Mouse (Mus musculus) A20 (cell line): ENCODE measurements at regions not wholly inside any gene's neighbourhood (a gene's known extent, or its start where the extent isn't known, plus 50 kb on each side); places are given as distances from the start of the nearest gene placed in this dataset.
"Not testable (repeated sequence)": the region's sequence is repeated elsewhere in the genome, so short reads cannot be mapped to it uniquely, and the experiment has no call there.

ENCODE experiments used
- DNase-seq: peaks from one replicate; pipeline ENCODE4 v3.0.0-alpha.2; 2011; ENCODE audit warnings: low read depth, low spot score

- DNase-seq, result no peak
Observed at GRCm38 (mm10) chr2:114723971-114724666, 69.4 kb upstream of the Dph6 start.

GRCm38 (mm10) chr2:114727197-114727596 is 72.4 kb upstream of the Dph6 start:
- no peak for DNase-seq

DNA sequence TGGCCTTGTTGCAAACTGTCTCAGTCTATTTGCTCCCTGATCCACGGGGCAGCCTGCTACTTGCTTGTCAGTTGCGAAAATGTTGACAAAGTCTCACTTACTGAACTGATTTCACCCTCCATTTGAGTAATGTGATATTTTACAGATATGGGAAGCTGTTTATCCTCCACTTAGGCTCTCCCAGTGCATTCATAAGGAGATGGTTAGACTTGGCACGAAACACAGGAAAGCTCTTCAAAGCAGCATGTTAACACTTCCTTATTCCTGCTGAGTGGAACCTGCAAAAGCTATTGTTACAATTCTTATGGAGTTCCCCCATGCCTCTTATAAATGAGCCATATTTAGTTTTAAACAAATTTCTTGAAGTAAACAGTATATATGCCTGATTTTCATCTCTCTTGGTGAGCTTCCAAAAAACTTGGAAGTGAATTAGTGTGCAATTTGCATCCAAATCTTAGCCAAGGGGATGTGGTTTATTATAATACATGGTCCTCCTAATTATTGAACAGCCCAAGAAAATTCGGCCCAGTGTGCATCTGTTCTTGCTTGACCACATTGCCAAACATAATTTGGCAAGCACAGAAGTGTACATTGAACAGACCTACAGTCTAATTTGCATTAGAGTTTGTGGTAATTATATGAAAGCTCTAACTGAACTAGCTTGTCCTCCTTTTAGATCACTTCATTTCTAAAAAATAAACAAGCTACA is 80.3 kb upstream of the Dph6 start:
- DNase-seq, result no peak

GRCm38 (mm10) chr2:114739421-114740212 is 84.9 kb upstream of the Dph6 start:
- no peak for DNase-seq

DNA sequence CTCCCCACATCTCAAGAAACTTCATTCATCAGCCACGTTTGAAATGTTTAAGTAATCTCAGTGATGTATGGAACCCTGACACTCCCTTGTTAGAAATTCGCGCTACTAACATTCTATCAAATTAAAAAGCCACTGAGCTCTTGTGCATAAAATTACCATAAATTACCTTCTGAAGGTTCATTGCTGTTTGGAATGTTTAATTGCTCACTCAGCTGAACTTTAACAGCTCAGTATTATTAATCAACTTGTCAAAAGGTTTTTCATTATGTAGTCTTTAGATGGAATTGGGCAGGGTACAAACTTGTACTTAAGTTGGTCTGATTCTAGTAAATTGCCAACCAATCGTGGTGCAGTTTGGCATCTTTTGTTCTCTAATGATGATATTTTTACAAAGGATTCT is 108.5 kb upstream of the Dph6 start:
- no peak for DNase-seq

DNA sequence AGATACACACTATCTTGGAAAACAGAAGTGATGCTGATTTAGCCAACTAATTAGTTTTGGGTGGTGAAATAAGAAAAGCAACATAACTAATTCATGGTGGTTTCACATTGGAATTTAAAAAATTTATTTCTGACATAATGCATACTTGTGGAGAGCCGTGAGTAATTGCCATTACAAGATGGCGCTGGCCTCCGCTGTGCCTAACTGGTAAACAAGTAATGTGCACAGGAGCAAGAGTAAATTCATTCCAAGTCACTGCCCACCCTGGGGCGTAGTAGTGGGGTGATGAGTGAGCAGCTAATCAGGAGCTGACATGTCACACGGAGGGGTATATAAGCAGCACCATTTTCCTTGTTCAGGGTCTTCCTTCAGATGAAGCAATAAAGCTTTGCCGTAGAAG is 119.0 kb upstream of the Dph6 start:
- DNase-seq, result not testable (repeated sequence)

DNA sequence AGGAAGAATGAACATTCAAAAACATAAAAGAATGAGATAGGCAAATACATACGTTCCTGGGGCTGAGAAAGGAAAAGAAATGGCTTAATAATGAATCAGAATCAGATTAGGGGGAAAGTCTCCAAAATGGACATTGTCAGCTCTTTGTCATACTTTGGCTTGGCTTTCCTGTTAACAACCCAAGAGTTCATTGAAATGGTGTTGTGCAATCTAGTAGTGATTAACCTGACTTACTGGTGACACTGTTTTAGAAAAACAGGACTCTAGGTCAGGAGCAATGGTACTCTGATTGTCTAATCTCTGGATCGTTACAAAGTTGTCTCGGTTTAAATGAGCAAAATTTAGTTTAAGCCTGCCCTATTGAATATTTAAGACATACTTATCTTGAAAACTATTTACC is 119.5 kb upstream of the Dph6 start:
- DNase-seq, result no peak

GRCm38 (mm10) chr2:114775532-114775931 is 120.8 kb upstream of the Dph6 start:
- DNase-seq, result no peak

GRCm38 (mm10) chr2:114776176-114776575 is 121.4 kb upstream of the Dph6 start:
- DNase-seq, result no peak

- no peak for DNase-seq
Observed at GRCm38 (mm10) chr2:114782450-114782849, 127.7 kb upstream of the Dph6 start.

GRCm38 (mm10) chr2:114784191-114784590 is 129.4 kb upstream of the Dph6 start:
- DNase-seq, result no peak

GRCm38 (mm10) chr2:114788251-114788650 is 133.5 kb upstream of the Dph6 start:
- no peak for DNase-seq

- DNase-seq, result no peak
Observed at GRCm38 (mm10) chr2:114796630-114797290, 142.0 kb upstream of the Dph6 start.

GRCm38 (mm10) chr2:114797291-114797650 is 142.5 kb upstream of the Dph6 start:
- no peak for DNase-seq

DNA sequence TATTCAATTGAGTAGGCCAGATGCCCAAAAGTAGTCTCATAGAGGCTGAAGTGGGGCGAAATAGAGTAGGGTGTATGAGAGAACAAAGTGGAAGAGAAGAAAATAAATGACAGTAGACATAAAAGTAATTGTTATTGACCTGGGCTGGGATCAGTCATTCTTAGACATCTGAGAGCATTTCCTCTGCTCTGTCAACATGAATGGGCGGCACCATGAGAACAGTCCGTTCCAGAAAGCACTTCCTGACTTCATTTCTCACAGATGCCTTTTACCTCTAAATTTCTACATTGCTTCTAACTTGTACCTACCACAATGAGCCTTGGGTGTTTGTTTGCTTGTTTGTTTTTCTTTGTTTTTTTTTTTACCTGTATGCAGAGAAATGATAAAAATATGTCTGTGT is 148.5 kb upstream of the Dph6 start:
- DNase-seq, result no peak

GRCm38 (mm10) chr2:114803928-114804327 is 149.2 kb upstream of the Dph6 start:
- DNase-seq, result no peak

DNA sequence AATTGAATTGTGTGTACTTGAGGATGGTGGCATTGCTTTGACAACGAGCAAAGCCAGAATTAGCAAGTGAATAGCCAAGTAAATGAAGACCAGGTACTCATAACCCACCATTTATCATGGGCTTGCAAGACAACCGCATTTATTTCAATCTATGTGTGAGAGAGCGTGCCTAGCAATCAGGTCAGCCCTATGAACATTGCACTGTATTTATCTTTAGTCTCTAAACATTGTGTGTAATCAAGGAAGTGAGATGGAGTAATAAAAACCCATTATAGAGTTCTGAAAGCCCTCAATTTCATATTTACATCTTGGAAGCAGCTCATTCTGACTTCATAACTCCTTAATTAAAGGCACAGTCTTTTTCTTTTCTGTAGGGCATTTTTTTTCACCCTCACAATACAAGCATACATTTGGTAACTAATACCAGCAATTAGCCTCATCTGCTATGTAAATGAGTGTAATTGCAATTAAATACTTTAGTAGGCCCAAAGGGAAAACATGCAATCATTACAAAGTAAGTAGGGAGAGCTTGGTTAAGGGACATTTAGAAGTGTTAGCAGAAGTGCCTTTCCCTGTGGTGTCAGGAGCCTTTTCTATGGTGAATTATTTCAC is 150.8 kb upstream of the Dph6 start:
- DNase-seq, result no peak

GRCm38 (mm10) chr2:114808046-114808445 is 153.3 kb upstream of the Dph6 start:
- DNase-seq, result no peak

GRCm38 (mm10) chr2:114812141-114812902 is 157.6 kb upstream of the Dph6 start:
- no peak for DNase-seq

DNA sequence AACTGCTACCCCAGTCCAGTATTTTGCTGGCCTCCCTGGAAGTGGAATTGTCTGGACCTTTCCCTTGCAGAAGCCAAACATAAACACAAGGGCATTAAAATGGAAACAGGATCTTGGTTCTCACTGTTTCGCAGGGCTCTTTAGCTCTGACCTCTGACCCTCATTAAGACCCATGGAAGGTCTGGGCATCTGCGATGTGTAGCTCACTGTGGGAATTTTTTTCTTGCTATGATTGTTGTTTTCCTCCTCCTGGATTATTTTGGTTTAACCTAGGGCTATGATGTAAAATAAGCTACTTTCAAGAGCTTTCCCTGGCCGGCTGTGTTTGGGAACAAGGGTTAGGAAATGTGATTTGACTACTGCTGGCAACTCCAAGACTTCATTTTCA is 158.1 kb upstream of the Dph6 start:
- no peak for DNase-seq

- DNase-seq, result no peak
Observed at GRCm38 (mm10) chr2:114822657-114823056, 167.9 kb upstream of the Dph6 start.
